Mouse (Mus musculus) frontal cortex, postnatal 36 days (tissue): ENCODE data around the gene Smim24.
A peak's percentile ranks its signal among the peaks of the same experiment; 100 is the strongest.

Source experiments
- DNase-seq, 2 experiments: peaks; one replicate each; pipeline ENCODE4 v3.0.0; 2022; ENCODE audit warnings: low spot score in 2 of 2

The Smim24 gene

GRCm38 (mm10) chr10:81365672-81366476 lies 27.0 kb upstream of the Smim24 start, which contains the start of gene 4930404N11Rik:
TSS of gene 4930404N11Rik (minus strand) at chr10:81365816.
- no peak for DNase-seq

GRCm38 (mm10) chr10:81366477-81367206 lies 26.2 kb upstream of the Smim24 start:
- DNase-seq = no peak

GRCm38 (mm10) chr10:81367207-81367495 lies 25.7 kb upstream of the Smim24 start:
- no peak for DNase-seq

DNA sequence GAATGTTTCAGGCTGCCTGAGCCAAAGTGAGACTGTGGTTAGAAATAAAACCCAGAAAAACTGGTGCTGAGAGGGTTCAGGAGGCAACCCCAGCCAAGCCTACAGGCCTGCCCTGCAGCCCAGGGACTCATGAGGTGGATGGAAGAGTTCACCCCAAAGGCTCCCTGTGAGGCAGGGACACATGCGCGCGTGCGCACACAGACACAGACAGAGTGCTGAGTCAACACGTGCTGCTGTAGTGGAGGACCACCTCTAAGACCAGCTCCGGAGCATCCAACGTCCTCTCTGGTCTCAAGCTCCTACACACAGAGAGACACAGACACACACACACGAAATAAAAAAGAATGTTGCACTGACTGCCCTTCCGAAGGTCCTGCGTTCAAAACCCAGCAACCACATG lies 17.5 kb upstream of the Smim24 start:
- DNase-seq = no peak

GRCm38 (mm10) chr10:81376561-81377361 lies 16.1 kb upstream of the Smim24 start:
- DNase-seq = no peak

- no peak for DNase-seq
These were observed 15.5 kb upstream of the Smim24 start for GRCm38 (mm10) chr10:81377362-81377664.

DNA sequence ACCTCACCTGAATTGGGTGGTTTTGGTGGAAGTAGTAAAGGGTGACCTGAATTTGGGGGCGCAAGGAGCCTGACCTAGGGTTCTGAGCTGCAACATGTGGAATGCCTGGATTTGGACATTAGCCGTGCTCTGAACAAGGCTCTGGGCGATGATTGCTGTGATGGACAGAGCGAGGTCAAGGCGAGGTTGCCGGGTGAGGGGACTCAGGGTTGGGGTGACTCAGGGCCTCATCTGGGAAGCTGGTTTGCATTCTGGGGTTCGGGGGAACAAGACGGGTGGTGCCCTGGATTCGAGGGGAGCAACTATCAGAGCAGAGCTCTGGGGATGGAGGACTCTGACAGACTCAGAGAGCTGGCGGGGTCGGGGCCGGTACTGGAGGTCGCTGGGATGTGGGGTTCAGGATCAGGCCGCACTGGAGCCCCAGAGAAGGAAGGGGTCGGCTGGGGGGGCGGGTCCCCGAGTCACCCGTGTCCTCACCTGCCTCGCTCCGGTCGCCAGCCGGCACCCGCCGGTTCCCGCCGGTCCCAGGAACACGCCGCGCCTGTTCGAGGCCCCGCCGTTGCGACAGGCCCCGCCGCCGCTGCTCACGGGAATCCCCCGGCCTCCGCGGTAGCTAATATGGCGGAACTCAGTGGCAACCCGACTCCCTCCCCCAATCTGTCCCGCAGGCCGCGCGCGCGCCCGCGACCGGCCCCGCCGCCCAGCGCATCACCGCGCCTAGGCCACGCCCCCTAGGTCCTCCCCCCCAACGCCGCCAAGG lies 14.9 kb upstream of the Smim24 start, which contains the start of gene Fzr1:
TSS of gene Fzr1 (minus strand) at position 724 of the 760 bp plus-strand sequence.
- DNase-seq = no peak

GRCm38 (mm10) chr10:81378553-81379182 lies 14.2 kb upstream of the Smim24 start:
- peak; percentile 100 for DNase-seq

DNA sequence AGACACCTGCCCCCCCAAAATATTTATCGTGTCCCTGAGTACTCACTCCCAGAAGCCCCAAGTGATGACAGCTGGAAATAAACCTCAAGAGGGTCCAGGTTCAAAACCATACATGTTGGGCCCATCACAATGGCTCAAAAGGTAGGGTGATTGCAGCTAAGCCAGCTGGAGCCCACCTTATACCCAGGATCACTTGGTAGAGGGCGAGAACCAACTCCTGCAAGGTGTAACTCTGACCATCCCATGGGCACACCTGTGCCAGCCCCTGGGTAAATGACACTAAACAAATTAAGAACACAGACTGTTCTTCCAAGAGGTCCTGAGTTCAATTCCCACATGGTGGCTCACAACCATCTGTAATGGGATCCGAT lies 13.7 kb upstream of the Smim24 start:
- no peak for DNase-seq

DNA sequence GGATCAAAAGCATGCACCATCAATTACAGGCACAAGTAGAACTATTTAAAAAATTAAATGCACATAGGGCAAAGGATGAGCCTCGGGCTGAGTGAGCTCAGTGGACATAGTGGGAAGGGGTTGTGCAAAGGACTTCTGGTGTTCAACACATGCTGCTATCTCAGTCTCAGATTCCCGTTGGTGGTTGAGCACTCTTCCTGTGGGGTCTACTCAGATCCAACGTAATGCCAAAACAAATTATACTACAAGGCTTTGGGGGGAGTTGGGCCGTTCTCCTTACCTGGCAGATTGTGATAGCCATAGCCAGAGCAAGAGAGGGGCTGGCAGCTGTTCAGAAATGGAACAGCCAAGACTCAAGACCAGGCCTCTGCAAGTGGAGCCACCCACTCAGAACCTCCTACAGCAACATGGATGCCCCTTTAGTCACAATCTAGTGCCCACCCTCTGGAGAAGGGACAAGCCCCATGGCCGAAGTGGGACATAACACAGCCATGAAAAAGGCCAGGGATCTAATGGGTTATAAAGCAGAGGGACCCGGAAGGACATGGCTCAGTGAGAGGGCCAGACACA lies 13.0 kb upstream of the Smim24 start:
- DNase-seq = no peak

GRCm38 (mm10) chr10:81382039-81382438 lies 10.8 kb upstream of the Smim24 start:
- DNase-seq = no peak

DNA sequence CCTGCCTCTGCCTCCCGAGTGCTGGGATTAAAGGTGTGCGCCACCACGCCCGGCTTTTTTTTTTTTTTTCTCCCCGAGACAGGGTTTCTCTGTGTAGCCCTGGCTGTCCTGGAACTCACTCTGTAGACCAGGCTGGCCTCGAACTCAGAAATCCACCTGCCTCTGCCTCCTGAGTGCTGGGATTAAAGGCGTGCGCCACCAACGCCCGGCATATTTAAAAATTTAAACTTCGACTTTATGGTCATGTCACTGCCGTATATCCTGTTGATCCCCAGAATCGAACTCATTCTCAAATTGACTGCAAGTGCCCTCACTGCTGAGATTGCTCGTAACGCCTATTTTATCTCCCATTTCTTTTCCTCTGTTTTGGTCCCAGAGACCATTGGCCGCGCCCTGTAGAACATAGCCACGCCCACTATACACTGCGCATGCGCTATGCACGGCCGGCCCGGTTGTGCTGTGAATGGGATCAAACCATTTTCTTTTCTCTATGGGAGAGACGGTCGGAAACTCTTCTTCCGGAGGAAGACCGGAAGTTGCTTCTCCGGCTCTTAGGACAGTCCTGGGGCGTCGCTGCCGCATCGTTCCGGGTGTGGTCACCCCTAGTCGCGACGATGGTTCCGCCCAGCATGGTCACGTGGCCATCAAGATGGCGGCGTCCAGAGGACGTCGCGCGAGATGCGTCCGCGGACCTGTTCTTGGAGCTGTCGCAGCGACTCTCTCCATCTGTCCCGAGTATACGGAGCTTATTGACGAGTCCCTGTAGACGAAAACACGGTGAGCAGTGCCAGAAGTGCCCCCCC lies 8.8 kb upstream of the Smim24 start, which contains the start of the genes Dohh and Gm48551:
TSS of gene Dohh (plus strand) at position 627 of the 803 bp plus-strand sequence.
TSS of gene Gm48551 (plus strand) at position 665 of the 803 bp plus-strand sequence.
- DNase-seq = peak; percentile 98 to 99

DNA sequence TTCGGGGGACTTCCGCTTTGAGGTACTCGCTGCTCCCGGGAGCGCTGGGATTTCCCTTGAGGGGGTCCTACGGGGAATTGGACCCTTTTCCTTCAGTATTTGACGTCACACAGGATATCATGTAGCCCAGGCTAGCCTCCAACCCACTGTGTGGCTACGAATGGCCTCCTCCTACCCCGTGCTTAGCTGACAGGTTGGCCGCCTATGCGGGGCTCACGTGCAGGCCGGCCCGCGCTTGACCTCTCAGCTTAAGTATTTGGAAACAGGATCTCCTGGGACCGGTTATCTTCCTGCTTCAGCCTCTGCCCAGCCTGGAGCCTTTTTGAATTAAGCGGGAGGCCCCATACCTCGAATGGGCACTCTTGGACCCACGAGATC lies 8.3 kb upstream of the Smim24 start:
- no peak for DNase-seq

- DNase-seq = no peak
These were observed 7.1 kb upstream of the Smim24 start for GRCm38 (mm10) chr10:81385603-81386306.

- no peak for DNase-seq
These were observed 5.1 kb upstream of the Smim24 start for GRCm38 (mm10) chr10:81387716-81388115.

DNA sequence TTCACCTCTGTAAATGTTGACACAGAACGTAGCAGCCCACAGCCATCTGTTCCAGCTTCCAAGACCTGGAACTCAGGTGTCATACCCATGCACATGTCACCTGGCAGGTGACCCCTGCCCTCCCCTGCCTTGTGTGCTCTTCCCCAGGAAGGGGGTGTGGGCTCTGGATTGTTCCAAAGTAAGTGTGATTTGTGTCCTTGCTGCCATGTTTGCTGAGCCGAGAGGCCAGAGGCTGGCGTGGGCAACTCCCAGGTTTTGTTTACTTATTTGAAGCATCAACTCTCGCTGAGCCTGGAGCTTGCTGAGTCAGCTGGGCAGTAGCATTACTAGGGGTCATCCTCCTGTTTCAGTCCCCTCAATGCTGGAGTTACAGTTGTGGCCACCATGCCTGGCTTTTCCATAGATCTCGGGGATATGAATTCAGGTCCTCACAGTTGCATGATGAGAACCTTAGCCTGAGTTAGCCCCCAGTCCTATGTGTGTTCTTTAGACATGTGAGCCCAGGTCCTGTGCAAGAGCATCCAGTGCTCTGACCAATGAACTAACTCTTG lies 4.3 kb upstream of the Smim24 start, which contains the start of gene Gm48552:
TSS of gene Gm48552 (plus strand) at position 501 of the 551 bp plus-strand sequence.
- DNase-seq = no peak

DNA sequence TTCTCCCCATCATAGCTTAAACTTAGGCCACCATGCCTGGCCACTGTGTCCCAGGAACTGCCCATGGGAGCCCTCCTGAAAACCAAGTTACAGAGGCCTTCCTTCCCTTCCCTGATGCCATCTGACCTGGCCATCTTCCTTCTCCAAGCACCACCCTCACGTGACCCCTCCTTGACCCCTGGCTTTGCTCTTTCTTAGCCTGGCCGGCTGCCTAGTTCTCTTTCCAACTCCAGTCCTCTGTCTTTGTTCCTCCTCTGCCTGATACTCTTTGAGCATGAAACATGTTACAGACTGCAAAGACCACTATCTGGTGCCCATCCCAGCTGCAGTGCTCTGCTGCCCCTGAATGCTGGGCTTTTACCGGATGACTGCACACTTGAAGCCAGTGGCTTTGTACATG lies 3.5 kb upstream of the Smim24 start:
- DNase-seq = no peak

GRCm38 (mm10) chr10:81389801-81390677 lies 2.8 kb upstream of the Smim24 start:
- DNase-seq = peak; percentile 69 to 78
